Mouse (Mus musculus) bone marrow, adult 2 months (tissue): ENCODE results near the gene Zfp580.

Experiments used
- CTCF ChIP-seq: fragments of 200-500 bp; IDR thresholded peaks from 2 replicates; pipeline ENCODE4 v1.5.1; 2011; ENCODE audit warnings: low read length, control low read depth; ENCODE audit not compliant: control insufficient read depth, insufficient read depth
- POLR2A ChIP-seq: fragments of 200-500 bp; IDR thresholded peaks from 2 replicates; pipeline ENCODE4 v1.6.1; 2011; ENCODE audit warnings: low read depth, mild to moderate bottlenecking, control low read depth, low read length, borderline replicate concordance; ENCODE audit not compliant: control insufficient read depth

- TF ChIP-seq CTCF (no peak), POLR2A (no peak)
These were observed 22.2 kb downstream of the Zfp580 start for GRCm38 (mm10) chr7:5073586-5073985.
